Mouse (Mus musculus) lung, postnatal 0 days (tissue): ENCODE data around the gene Cmc2. TPM values are rescaled to one million over a fixed set of nuclear protein-coding genes. Genes with fewer than 3 reads are reported as not detected.

ENCODE experiments used
- ATAC-seq: fragments of 200-750 bp; cut with Nextera tagmentation; 2 replicates; pipeline ENCODE4 v1.8.0; 2017; ENCODE audit warnings: moderate library complexity
- DNase-seq: peaks from one replicate; pipeline ENCODE4 v3.0.0-alpha.2; 2016; ENCODE audit warnings: low spot score
- H3K27ac ChIP-seq: fragments of 300-500 bp; sonication (generic); 2 replicates; pipeline ENCODE4 v1.5.1; 2014; ENCODE audit warnings: antibody characterized with exemption, mild to moderate bottlenecking, low read length, mixed read lengths
- H3K27me3 ChIP-seq: fragments of 300-500 bp; sonication (generic); replicated peaks from 2 replicates; pipeline ENCODE4 v1.6.1; 2014; ENCODE audit warnings: low read length, mixed read lengths; ENCODE audit not compliant: insufficient read depth
- H3K36me3 ChIP-seq: fragments of 300-500 bp; sonication (generic); 2 replicates; pipeline ENCODE4 v1.6.1; 2014; ENCODE audit warnings: low read length, mixed read lengths; ENCODE audit not compliant: insufficient read depth
- H3K4me1 ChIP-seq: fragments of 300-500 bp; sonication (generic); 2 replicates; pipeline ENCODE4 v1.6.1; 2014; ENCODE audit warnings: antibody characterized with exemption, low read depth, low read length, mixed read lengths; ENCODE audit not compliant: insufficient read depth
- H3K4me2 ChIP-seq: fragments of 300-500 bp; sonication (generic); replicated peaks from 2 replicates; pipeline ENCODE4 v1.6.1; 2014; ENCODE audit warnings: low read depth, mild to moderate bottlenecking, low read length, moderate library complexity, mixed read lengths
- H3K4me3 ChIP-seq: fragments of 300-500 bp; sonication (generic); 2 replicates; pipeline ENCODE4 v1.5.1; 2014; ENCODE audit warnings: low read depth, low read length
- H3K9ac ChIP-seq: fragments of 300-500 bp; sonication (generic); replicated peaks from 2 replicates; pipeline ENCODE4 v1.6.1; 2014; ENCODE audit warnings: low read depth, mild to moderate bottlenecking
- H3K9me3 ChIP-seq: fragments of 300-500 bp; sonication (generic); 2 replicates; pipeline ENCODE4 v1.6.1; 2016; ENCODE audit warnings: low read length, mixed read lengths
- CTCF ChIP-seq: IDR thresholded peaks from 2 replicates; pipeline ENCODE4 v1.5.1; 2016; ENCODE audit warnings: antibody characterized with exemption, mild to moderate bottlenecking
- EP300 ChIP-seq: IDR thresholded peaks from 2 replicates; pipeline ENCODE4 v1.6.1; 2016; ENCODE audit warnings: antibody characterized with exemption, mild to moderate bottlenecking, control low read depth
- WGBS: fragments of 180-500 bp; shearing (Covaris S2); extraction: QIAGEN DNeasy Blood & Tissue Kit; methylation state at CpG from one replicate; pipeline ENCODE4 v1.1.7; 2014; 5-methylcytosine and 5-hydroxymethylcytosine counted together
- polyA plus RNA-seq: library from polyadenylated mRNA; unstranded; fragments of >200 nt; fragmentation: Nextera tagmentation; extraction: Ambion mirVana; gene quantifications from 2 replicates; pipeline ENCODE4 v1.2.1, GENCODE M21; 2015

Cmc2 gene
- polyA plus RNA-seq, 1 experiment from 2014 or later, result 28.6 TPM

GRCm38 (mm10) chr8:116848042-116848441, 73.2 kb downstream of the Cmc2 start:
- no peak for DNase-seq
- Histone ChIP-seq H3K27me3 (no peaks in the 10 kb centered on the region), H3K4me3 (no peak overlapping the region), H3K36me3 (no peaks in the 10 kb centered on the region), H3K4me1 (no peaks in the 10 kb centered on the region), H3K27ac (no peak overlapping the region), H3K9ac (no peak overlapping the region), H3K4me2 (no peak overlapping the region), H3K9me3 (no peaks in the 10 kb centered on the region)
- no peak for ATAC-seq
- WGBS, result 78% methylated on average over 3 of the region's 3 CpGs
- no peak for TF ChIP-seq EP300
- TF ChIP-seq CTCF, result no peak

GRCm38 (mm10) chr8:116842678-116843077, 78.6 kb downstream of the Cmc2 start:
- no peak for TF ChIP-seq CTCF
- H3K36me3 ChIP-seq, result no peaks in the 10 kb centered on the region
- WGBS, result 61% methylated on average over 6 of the region's 6 CpGs
- H3K4me3 ChIP-seq, result no peak overlapping the region
- ATAC-seq (no peak), DNase-seq (no peak)
- no peaks in the 10 kb centered on the region for H3K4me1 ChIP-seq
- no peak overlapping the region for H3K9ac ChIP-seq
- H3K9me3 ChIP-seq, result no peaks in the 10 kb centered on the region
- no peak overlapping the region for H3K27ac ChIP-seq
- H3K27me3 ChIP-seq, result no peaks in the 10 kb centered on the region
- H3K4me2 ChIP-seq, result no peak overlapping the region

Other genes with a start within 250 kb of the Cmc2 start
- gene Cdyl2, start 188.5 kb downstream of the Cmc2 start, polyA plus RNA-seq, result 11.1 and 11.7 TPM in 2 replicates
- 2.7 and 3.7 TPM in 2 replicates for gene Cenpn, start 275 bp upstream of the Cmc2 start, polyA plus RNA-seq
- gene Atmin, start 21.9 kb upstream of the Cmc2 start, polyA plus RNA-seq, result 8.7 and 9.7 TPM in 2 replicates
- 2.6 TPM in 2 replicates for gene 1700030J22Rik, start 57.5 kb upstream of the Cmc2 start, polyA plus RNA-seq
- 40.1 and 47.2 TPM in 2 replicates for gene Gcsh, start 72.1 kb upstream of the Cmc2 start, polyA plus RNA-seq
- 0.06 TPM in 1 of 2 replicates, not detected in the other for gene Pkd1l2, start 161.0 kb upstream of the Cmc2 start, polyA plus RNA-seq
- 0.10 TPM in 1 of 2 replicates, not detected in the other for gene Bco1, start 174.4 kb upstream of the Cmc2 start, polyA plus RNA-seq
- gene Gan, start 236.7 kb upstream of the Cmc2 start, polyA plus RNA-seq, result 3.3 and 4.2 TPM in 2 replicates